In the genomic region with DNA sequence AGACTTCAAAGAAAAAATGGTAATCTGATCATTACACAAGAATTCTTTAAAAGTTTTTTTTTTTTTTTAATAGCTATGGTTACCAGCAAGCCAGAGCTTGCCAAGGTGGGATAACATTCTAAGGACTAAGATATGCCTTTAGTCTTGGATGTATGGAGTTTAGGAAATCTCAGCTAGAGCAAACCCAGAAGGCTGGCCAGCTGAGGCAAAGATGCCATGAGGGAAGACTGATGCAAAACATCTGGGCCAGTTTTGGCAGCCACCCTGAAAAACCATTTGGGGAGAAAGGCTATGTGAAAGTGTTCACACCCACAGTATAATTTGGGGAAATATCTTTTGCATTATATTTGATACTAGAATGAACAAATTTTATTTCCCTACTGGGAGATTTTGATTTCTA, we compare ENCODE assay signal across 28 mouse cellular contexts. TPM values are rescaled to one million over a fixed set of nuclear protein-coding genes. Genes with fewer than 3 reads are reported as not detected.
DNase-seq lines count a peak whose midpoint lies in the region; ATAC-seq lines count a peak whose summit lies in the region.
"Had no signal": no experiment of that assay in that cellular context is flagged by ENCODE, and none has a peak within 500 bp of the region (broad histone marks: within the 10 kb centered on the region; RNA-seq: fewer than 3 reads in every experiment).

No protein-coding gene starts in this region.

- peak; percentile 38 for DNase-seq in embryonic facial prominence, embryonic 14.5 days (ENCODE audit: low spot score)
- no peak for DNase-seq in embryonic facial prominence, embryonic 10.5 days (ENCODE audit: low spot score)
- DNase-seq in kidney, postnatal 10 days, result peak; percentile 15
- no peak for DNase-seq in kidney, adult 9 months
- DNase-seq in lung, postnatal 14 days, result peak; percentile 0
- DNase-seq in lung, adult 18-20 months, result no peak
- DNase-seq in cerebellum, postnatal 4 days (ENCODE audit: low spot score in 2 of 2), result no peak
- DNase-seq in adrenal gland, postnatal 4 days (ENCODE audit: low spot score in 2 of 2), result no peak
- DNase-seq: adrenal gland, postnatal 10 days; adrenal gland, postnatal 36 days; B cell, adult 2 months; cerebellum, adult 11-12 months; cerebellum, adult 8-10 months; cerebellum, postnatal 10 days; cerebellum, postnatal 36 days; gastrocnemius, postnatal 25 days; heart, postnatal 36 days had no signal

- H3K4me1 ChIP-seq in embryonic facial prominence, embryonic 14.5 days (ENCODE audit: control insufficient read depth, insufficient read depth, low read length), result no peaks in the 10 kb centered on the region
- H3K4me1 ChIP-seq in embryonic facial prominence, embryonic 10.5 days, result no peaks in the 10 kb centered on the region
- H3K4me1 ChIP-seq: embryonic facial prominence, embryonic 12.5 days; forebrain, embryonic 12.5 days; forebrain, embryonic 15.5 days; heart, embryonic 13.5 days had no signal

- H3K36me3 ChIP-seq in embryonic facial prominence, embryonic 14.5 days (ENCODE audit: control insufficient read depth, insufficient read depth, low read length), result no peaks in the 10 kb centered on the region
- H3K36me3 ChIP-seq in embryonic facial prominence, embryonic 10.5 days (replicated peaks), result no peaks in the 10 kb centered on the region
- H3K36me3 ChIP-seq: embryonic facial prominence, embryonic 12.5 days; forebrain, embryonic 12.5 days; forebrain, embryonic 15.5 days; G1E; heart, embryonic 13.5 days had no signal

- H3K27me3 ChIP-seq in embryonic facial prominence, embryonic 14.5 days (replicated peaks; ENCODE audit: control insufficient read depth, insufficient read depth, low read length), result no peaks in the 10 kb centered on the region
- H3K27me3 ChIP-seq in embryonic facial prominence, embryonic 10.5 days (replicated peaks; ENCODE audit: low read depth, poor library complexity, severe bottlenecking), result peaks cover 14% of the 10 kb centered on the region
- H3K27me3 ChIP-seq: CH12.LX; embryonic facial prominence, embryonic 12.5 days; forebrain, embryonic 12.5 days; forebrain, embryonic 15.5 days; heart, embryonic 13.5 days had no signal

- ATAC-seq in embryonic facial prominence, embryonic 14.5 days (ENCODE audit: low read depth), result peak; percentile 33; the same call in 1 of the 2 replicates
- ATAC-seq: forebrain, embryonic 15.5 days; hindbrain, postnatal 0 days; inflammation-experienced regulatory T-cells, adult 6 months; intestine, embryonic 16.5 days had no signal

- H3K4me2 ChIP-seq in embryonic facial prominence, embryonic 14.5 days (ENCODE audit: low read depth, low read length), result no peak overlapping the region
- H3K4me2 ChIP-seq: embryonic facial prominence, embryonic 12.5 days; forebrain, embryonic 12.5 days; forebrain, embryonic 15.5 days; heart, embryonic 13.5 days; hindbrain, embryonic 14.5 days had no signal

- H3K27ac ChIP-seq in embryonic facial prominence, embryonic 14.5 days (replicated peaks; ENCODE audit: low read depth, low read length), result no peak overlapping the region
- no peak overlapping the region for H3K27ac ChIP-seq in embryonic facial prominence, embryonic 10.5 days (replicated peaks)
- H3K27ac ChIP-seq: embryonic facial prominence, embryonic 12.5 days; forebrain, embryonic 12.5 days; forebrain, embryonic 15.5 days; heart, embryonic 13.5 days; hindbrain, embryonic 14.5 days; hindbrain, postnatal 0 days had no signal

- no peak overlapping the region for H3K9ac ChIP-seq in embryonic facial prominence, embryonic 14.5 days (ENCODE audit: low read depth, low read length)
- H3K9ac ChIP-seq: embryonic facial prominence, embryonic 12.5 days; forebrain, embryonic 12.5 days; forebrain, embryonic 15.5 days; heart, embryonic 13.5 days; hindbrain, embryonic 14.5 days had no signal

- H3K4me3 ChIP-seq in embryonic facial prominence, embryonic 14.5 days (ENCODE audit: low read depth, low read length), result no peak overlapping the region
- H3K4me3 ChIP-seq in embryonic facial prominence, embryonic 10.5 days, result no peak overlapping the region
- H3K4me3 ChIP-seq: embryonic facial prominence, embryonic 12.5 days; erythroblast, embryonic 14.5 days; forebrain, embryonic 12.5 days; forebrain, embryonic 15.5 days; heart, embryonic 13.5 days had no signal

- no peaks in the 10 kb centered on the region for H3K9me3 ChIP-seq in embryonic facial prominence, embryonic 14.5 days (ENCODE audit: control insufficient read depth, low read length)
- no peaks in the 10 kb centered on the region for H3K9me3 ChIP-seq in embryonic facial prominence, embryonic 10.5 days
- H3K9me3 ChIP-seq: embryonic facial prominence, embryonic 12.5 days; forebrain, embryonic 12.5 days; forebrain, embryonic 15.5 days; G1E; heart, embryonic 13.5 days had no signal

RNA-seq across cellular contexts. Expression of a gene that starts 57.9 kb away (rescaled TPM):
- polyA plus RNA-seq in embryonic facial prominence, embryonic 14.5 days (2014; fragmentation: Nextera tagmentation; extraction: Ambion mirVana), result 4.1 and 7.0 TPM in 2 replicates
- polyA plus RNA-seq in embryonic facial prominence, embryonic 10.5 days (2016; fragmentation: Nextera tagmentation; extraction: Ambion mirVana), result 0.48 and 0.57 TPM in 2 replicates
- 1 to 10 TPM; 1.9 to 3.6 TPM for total RNA-seq in adrenal gland, postnatal 4 days (2021)
- total RNA-seq: CH12.LX, G1E had no signal
- polyA plus RNA-seq: erythroblast, embryonic 14.5 days; G1E; inflammation-experienced regulatory T-cells, adult 6 months had no signal

Comparison
In these comparisons a context has a peak if more than half of its experiments do, and no peak if none do; other contexts are left out.
1. DNase-seq: peak in embryonic facial prominence, embryonic 14.5 days (single experiment), kidney, postnatal 10 days (single experiment) and lung, postnatal 14 days (single experiment); none in embryonic facial prominence, embryonic 10.5 days (single experiment), kidney, adult 9 months (single experiment), lung, adult 18-20 months (0 of 2), cerebellum, postnatal 4 days (0 of 2) and adrenal gland, postnatal 4 days (0 of 2).